Mouse (Mus musculus): Measurements from ENCODE around the gene Sh3tc1.

GRCm38 (mm10) chr5:35781116-35781515 lies 41.3 kb upstream of the Sh3tc1 start:
- TF ChIP-seq CTCF (IDR thresholded peaks at IDR 0.05; ENCODE audit: low read depth), result no peak
- TF ChIP-seq EP300 (IDR thresholded peaks at IDR 0.05; ENCODE audit: low read depth), result no peak

All from heart, postnatal 0 days (tissue).